Mouse (Mus musculus): ENCODE data around the gene Nfia.

DNA sequence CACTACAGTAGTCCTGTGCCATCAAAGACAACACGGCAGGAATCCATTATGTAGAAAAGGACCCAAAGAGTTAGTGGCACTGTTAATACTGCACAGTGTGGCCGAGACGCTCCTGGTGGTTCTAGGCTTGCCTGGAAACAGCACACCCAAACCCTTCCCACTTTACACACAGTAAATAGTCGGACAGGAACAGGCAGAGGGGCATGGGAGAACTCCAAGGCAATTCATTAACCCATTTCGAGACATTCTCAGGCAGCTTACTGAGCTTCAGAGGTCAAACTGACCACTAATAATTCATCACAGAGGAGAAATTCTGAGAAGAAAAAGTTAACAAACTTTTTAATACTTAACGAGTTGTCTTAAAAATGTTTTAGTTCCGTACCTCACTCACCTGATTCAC is 107.2 kb downstream of the Nfia start:
- TF ChIP-seq POLR2A (IDR thresholded peaks at IDR 0.05; ENCODE audit: low read depth, low read length) (no peak), CTCF (IDR thresholded peaks at IDR 0.05; ENCODE audit: borderline replicate concordance, insufficient read depth, low read length) (no peak)

All from embryonic fibroblast, embryonic 13.5 days (primary cell).